Mouse (Mus musculus) lung, adult 18-20 months (tissue): ENCODE data around the gene Rapgef2.
"Not testable (repeated sequence)": the region's sequence is repeated elsewhere in the genome, so short reads cannot be mapped to it uniquely, and the experiment has no call there.

Source experiments
- DNase-seq, 2 experiments: peaks; one replicate each; pipeline ENCODE4 v3.0.0; 2022; ENCODE audit warnings: mixed read lengths in 2 of 2

The Rapgef2 gene

GRCm38 (mm10) chr3:79230718-79231117 is 55.6 kb downstream of the Rapgef2 start:
- no peak for DNase-seq

DNA sequence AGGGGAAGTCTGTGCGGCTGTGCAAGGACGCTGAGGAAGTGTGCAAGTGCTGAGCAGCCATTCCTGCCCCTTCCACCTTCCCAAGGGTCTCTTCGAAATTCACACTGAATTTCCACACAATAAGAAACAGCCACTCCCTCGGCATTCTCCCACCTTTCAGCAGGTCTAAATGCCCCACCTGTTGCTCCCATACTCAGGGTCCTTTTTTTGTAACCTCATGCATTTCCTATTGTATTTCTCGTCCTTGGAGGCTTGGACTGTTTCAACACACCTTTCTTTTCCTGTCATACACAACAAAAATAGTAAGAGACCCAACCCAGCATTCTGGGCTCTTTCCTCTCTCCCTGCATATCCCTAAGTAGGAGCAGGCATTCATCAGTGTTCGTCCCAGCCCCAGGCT is 56.8 kb downstream of the Rapgef2 start:
- no peak for DNase-seq

DNA sequence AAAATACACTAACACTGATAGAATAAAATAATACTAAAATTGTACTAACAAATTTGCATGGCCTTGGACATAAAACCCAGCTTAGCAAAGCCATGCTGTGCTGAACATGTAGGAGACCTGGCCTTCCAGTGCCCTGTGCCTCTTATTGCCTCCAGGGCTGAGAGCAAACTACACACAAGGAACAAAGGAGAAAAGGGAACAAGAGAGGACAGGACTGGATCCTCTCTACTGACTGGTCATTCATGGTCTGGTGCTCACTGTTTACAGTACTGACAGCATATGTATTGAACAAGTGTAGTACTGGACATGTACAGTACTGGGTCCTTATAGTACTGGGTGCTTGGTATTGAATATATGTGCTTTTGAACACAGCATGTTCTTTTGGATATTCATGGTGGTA is 58.0 kb downstream of the Rapgef2 start:
- DNase-seq, result no peak

GRCm38 (mm10) chr3:79227356-79228088 is 58.8 kb downstream of the Rapgef2 start:
- no peak for DNase-seq

GRCm38 (mm10) chr3:79226807-79227206 is 59.5 kb downstream of the Rapgef2 start:
- DNase-seq, result not testable (repeated sequence)

- no peak for DNase-seq
These were observed 60.4 kb downstream of the Rapgef2 start for GRCm38 (mm10) chr3:79225888-79226287.

DNA sequence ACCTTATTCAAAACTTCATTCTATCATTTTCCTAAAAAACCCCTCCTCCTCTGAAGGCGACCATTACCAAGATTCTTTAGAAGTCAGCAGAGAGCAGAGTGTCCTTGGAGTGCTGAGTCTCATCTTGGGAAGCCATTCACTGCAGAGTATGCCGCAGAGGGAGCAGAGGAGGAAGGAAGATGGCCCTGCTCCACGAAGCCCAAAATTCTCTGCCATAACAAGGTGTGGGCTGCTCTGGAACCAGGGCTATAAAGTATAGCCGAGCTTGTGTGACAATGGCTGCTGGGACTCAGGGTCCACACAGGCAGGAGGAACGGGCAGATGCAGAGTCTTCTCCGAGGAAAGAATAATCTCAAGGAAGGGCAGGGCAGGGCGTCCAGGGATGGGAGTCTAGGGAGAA is 62.0 kb downstream of the Rapgef2 start:
- no peak for DNase-seq

DNA sequence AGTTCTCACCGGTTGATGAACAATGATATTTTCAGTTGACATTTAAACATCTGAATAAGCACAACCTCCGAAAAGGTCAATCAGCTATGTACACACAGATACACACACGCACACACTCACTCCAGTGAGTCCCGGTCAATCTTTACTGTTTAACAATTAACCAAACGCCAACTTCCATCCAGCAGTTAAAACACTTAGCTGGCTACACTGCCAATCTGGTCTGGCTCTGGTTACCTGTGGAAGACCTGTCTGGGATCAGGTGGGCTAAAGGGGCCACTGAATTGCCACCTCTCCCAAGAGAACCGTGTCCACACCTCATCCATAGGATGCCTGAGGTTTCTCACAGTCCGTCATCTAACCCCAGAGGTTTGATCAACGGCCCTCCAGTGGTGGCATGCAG is 63.0 kb downstream of the Rapgef2 start:
- no peak for DNase-seq

- DNase-seq, result no peak
These were observed 63.9 kb downstream of the Rapgef2 start for GRCm38 (mm10) chr3:79222192-79222960.

- DNase-seq, result peak; percentile 57 to 74
These were observed 64.8 kb downstream of the Rapgef2 start for GRCm38 (mm10) chr3:79221296-79222191.

- no peak for DNase-seq
These were observed 67.0 kb downstream of the Rapgef2 start for GRCm38 (mm10) chr3:79219144-79219930.

- no peak for DNase-seq
These were observed 67.7 kb downstream of the Rapgef2 start for GRCm38 (mm10) chr3:79218566-79219051.

- DNase-seq, result no peak
These were observed 76.1 kb downstream of the Rapgef2 start for GRCm38 (mm10) chr3:79210243-79210642.

DNA sequence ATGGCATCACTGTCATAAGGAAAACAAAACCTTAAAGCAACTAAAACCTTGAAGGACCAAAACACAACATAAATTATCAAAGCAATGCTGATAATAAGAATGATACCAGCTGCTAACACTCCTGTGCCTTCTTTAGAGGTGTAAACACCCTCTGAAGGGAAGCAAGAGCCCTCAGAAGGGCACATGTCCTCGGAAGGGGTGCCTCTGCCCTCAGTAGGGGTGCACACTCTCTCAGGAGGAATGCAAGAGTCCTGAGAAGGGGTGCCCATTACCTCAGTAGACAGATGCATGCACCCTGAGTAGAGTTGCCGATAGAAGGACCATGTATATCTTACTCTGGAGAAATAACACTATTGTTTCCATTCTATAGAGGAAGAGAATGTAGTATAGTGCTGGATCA is 79.1 kb downstream of the Rapgef2 start:
- DNase-seq, result no peak

- no peak for DNase-seq
These were observed 79.8 kb downstream of the Rapgef2 start for GRCm38 (mm10) chr3:79206524-79206923.

DNA sequence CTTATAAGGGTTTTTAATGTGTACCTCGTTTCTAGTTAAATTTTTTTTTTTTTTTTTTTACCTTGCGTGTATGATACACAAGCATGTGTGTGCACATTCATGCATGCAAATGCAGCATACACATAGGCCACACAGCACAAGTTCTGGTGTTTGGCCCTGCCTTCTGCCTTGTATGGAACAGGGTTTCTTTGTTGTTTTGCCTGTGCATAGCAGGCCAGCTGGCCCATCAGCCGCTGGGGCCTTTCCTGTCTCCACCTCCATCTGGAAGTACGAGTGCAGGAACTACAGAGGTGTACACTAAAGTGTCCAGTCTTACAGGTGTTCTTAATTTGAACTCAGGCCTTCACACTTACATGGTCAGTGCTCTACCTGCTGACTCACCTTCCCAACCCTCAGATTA is 80.3 kb downstream of the Rapgef2 start:
- DNase-seq, result no peak

GRCm38 (mm10) chr3:79205112-79205511 is 81.2 kb downstream of the Rapgef2 start:
- no peak for DNase-seq

- DNase-seq, result no peak
These were observed 82.1 kb downstream of the Rapgef2 start for GRCm38 (mm10) chr3:79204261-79204660.

DNA sequence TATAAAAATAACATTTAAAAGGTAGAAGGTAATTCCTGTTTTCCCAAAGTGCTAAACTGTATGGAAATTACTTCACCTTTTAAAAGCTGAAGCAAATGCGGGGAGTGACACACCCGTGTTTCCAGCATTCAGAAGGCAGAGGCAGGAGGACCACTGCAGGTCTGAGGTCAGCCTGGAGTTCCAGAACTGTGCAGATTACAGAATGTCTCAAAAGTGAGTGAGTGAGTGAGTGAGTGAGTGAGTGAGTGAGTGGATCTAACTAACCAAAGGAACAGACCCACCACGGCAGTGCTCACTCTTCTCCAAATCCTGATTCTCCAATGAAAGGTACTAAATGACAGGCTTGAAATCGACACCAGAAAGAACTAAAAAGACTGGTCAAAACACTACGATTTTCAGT is 82.5 kb downstream of the Rapgef2 start:
- DNase-seq, result no peak

GRCm38 (mm10) chr3:79203178-79203577 is 83.1 kb downstream of the Rapgef2 start:
- peak; percentile 76 to 89 for DNase-seq

DNA sequence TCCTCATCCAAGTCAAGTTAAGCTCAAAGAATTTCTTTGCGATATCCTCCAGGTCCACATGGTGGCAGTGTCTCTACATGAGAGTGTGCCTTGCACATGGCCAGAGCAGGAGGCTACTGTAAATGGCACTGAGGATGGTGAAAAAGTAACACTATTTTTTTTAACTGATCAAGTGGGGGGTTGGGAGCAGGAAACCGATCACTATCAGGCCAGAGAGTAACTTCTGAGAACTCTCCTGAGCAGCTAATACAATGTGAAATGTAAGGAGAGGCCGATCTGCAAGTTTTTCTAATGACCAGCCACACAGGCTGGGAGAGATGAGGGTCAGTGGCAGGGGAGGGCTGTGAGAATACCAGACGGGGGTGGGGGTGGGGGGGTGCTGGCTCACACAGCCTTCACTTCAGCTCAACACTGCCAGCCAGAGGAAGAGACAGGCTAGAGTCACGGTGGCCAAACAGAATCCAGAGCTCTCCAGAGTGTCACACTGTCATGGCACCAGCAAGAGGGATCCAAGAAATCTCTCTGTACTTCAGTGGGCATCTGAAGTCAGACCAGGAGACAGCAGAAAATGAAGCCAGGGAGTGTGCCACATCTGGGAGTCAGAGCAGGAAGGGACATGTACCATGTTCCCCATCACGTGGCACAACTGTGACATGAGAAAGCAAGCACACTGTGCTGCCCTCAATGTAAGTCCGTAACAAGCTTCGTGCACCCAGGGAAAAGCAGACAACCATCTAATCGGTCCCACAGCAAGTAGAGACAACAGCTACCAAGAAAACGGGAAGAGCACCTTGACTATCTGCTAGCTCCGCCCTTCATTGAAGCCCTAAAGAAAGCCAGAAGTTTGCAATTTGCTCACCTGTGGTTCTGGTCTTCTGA is 83.8 kb downstream of the Rapgef2 start:
- peak; percentile 72 to 82 for DNase-seq
